Mouse (Mus musculus): ENCODE results near the gene Plcxd1. TPM values are rescaled to one million over a fixed set of nuclear protein-coding genes. Genes with fewer than 3 reads are reported as not detected.
"Not testable (repeated sequence)": the region's sequence is repeated elsewhere in the genome, so short reads cannot be mapped to it uniquely, and the experiment has no call there.

The Plcxd1 gene
- polyA plus RNA-seq (2016; fragmentation: Nextera tagmentation; extraction: Ambion mirVana), result 1.4 and 1.7 TPM in 2 replicates

DNA sequence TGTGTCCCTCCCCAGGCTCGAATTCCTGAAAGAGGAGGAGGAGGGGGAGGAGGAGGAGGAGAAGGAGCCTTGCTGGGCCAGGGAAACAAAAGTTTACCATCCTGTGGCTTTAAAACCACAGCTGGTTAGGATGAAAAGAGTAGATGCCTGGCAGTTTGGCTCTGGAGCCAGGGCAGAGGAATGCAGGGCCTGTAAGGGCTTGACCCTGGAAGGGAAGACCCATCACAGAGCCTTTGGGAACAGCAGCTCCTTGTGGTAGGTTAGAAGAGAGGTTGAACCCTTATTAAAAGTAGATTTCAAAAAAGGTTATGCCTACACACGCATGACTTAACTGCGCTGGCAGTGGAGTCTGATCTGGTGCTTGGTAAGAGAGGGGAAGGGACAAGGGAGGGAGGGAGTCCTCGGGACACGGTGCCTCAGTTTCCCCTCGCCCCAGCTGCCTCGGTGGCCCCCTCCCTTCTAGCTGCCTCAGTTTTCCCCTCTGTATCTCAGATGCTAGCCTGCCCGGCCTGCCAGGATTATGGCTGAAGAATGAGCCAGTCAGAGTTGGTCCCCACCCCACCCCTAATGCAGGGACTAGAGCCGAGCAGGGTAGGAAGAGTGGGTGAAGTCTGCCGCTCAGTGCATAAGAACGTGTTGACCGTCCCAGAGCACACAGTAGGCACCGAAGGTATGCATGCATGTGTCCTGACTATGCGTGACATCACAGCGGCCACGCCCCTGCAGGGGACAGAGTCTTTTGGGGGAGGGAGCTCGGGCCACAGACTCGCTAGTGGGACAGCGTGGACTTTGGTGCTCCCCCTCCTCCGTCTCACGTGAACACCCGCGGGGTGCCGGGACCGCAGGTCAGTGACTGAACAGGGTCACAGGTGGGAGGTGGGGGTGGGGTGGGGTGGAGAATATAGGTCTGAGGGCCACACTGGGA, at the start of gene Plcxd1:
TSS of gene Plcxd1 (plus strand) at position 314 of the 925 bp plus-strand sequence.
- Histone ChIP-seq H3K36me3 (peaks cover 22% of the 10 kb centered on the region), H3K4me2 (replicated peaks) (peak within 1 kb of the TSS; percentile 72), H3K4me3 (peak within 1 kb of the TSS; percentile 35), H3K9me3 (no peaks in the 10 kb centered on the region), H3K27ac (no peak within 1 kb of the TSS), H3K4me1 (peaks cover 22% of the 10 kb centered on the region), H3K9ac (no peak within 1 kb of the TSS; the same call in 1 of the 2 replicates), H3K27me3 (0 out of 2 replicates have a peak, but pooled peaks cover 4% of the 10 kb centered on the region)
- ATAC-seq (ENCODE audit: insufficient number of reproducible peaks, insufficient read depth, low FRiP score, low TSS enrichment), result no peak
- WGBS, result 7% methylated on average over 24 of the region's 25 CpGs

DNA sequence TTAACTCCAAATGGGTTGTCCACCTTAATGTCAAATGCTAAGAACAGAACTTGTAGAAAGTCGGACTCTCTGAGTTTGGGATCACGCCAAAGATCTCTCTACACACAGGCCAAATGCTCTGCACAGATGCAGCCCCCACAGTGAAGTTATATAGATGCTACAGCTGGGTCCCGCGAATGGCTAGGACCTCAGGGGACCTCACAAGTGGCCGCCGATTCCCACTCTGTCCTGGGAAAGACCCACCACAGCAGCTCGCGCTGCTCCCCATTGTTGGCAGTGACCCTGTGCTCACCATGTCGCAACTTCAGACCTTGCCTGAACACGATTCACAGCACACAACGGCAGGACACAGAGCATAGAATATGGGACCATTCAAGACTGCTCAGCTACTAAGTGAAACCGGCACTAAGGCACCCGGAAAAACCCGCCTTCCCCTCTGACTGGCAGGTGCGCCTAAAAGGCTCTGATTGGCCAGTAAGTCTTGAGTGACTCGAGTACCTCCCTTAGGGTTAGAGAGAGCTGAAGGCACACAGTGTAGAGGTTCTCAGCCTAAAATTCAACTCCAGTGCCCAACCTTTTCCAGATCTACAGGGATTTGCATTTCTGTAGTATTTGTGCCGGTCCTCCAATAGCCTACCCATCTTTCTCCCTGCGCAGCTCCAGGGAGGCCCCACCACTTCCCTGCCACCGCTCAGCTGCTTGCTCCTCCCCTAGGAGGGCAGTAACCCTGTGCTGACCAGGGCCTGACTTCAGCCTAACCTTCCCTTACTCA, 41.9 kb upstream of the Plcxd1 start:
- H3K9me3 ChIP-seq, result no peaks in the 10 kb centered on the region
- peak overlapping the region; percentile 52 for H3K4me2 ChIP-seq (replicated peaks)
- H3K9ac ChIP-seq, result peak overlapping the region; percentile 36; the same call in 1 of the 2 replicates
- peak overlapping the region; percentile 52 for H3K4me3 ChIP-seq
- H3K27ac ChIP-seq, result no peak overlapping the region
- no peaks in the 10 kb centered on the region for H3K36me3 ChIP-seq
- peak; percentile 89 for ATAC-seq (ENCODE audit: insufficient number of reproducible peaks, insufficient read depth, low FRiP score, low TSS enrichment)
- H3K27me3 ChIP-seq, result no peaks in the 10 kb centered on the region
- 3% methylated on average over 19 of the region's 19 CpGs for WGBS
- no peaks in the 10 kb centered on the region for H3K4me1 ChIP-seq

DNA sequence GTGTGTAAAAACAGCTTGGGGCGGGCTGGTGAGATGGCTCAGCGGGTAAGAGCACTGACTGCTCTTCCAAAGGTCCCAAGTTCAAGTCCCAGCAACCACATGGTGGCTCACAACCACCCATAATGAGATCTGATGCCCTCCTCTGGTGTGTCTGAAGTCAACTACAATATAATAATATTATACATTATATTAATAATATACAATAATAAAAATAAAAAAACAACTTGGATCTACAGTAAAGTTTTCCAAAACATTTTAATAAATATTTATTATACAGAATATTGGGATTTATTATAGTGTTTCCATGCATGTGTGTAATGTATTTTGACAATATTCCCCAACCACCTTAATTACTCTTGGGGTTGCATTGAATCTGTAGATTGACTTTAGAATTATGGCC, 27.4 kb upstream of the Plcxd1 start, which contains the start of gene Gm17655:
TSS of gene Gm17655 (minus strand) at position 101 of the 400 bp plus-strand sequence.
- not testable (repeated sequence) for H3K4me2 ChIP-seq (replicated peaks)

DNA sequence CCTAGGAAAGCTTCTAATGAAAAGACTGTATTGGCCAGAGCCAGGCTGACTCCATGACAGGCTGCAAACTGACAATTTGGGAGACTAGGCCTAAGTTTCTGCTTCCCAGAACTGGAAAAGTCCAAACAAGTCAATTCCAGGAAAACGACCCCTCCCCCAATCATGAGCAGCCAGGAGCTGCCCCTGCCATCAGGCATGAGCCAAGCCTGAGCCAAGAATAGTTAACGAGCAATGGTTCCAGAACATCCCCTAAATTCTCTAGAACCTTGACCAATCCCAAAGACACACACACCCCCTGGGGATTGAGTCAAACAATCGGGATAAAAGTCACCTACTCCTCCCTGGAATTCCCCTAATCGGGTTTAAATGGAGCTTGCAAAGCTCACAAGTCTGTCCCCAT, 16.8 kb upstream of the Plcxd1 start:
- Histone ChIP-seq H3K4me3 (no peak overlapping the region), H3K4me1 (no peaks in the 10 kb centered on the region), H3K27ac (no peak overlapping the region), H3K4me2 (replicated peaks) (no peak overlapping the region), H3K9me3 (peaks cover 18% of the 10 kb centered on the region), H3K36me3 (no peaks in the 10 kb centered on the region), H3K27me3 (no peaks in the 10 kb centered on the region), H3K9ac (no peak overlapping the region)
- WGBS, result 81% methylated on average over 4 of the region's 4 CpGs
- no peak for ATAC-seq (ENCODE audit: insufficient number of reproducible peaks, insufficient read depth, low FRiP score, low TSS enrichment)

More for the DNA sequence above, 27.4 kb upstream of the Plcxd1 start, which contains the start of gene Gm17655:
- not testable (repeated sequence) for H3K27me3 ChIP-seq; ATAC-seq (ENCODE audit: insufficient number of reproducible peaks, insufficient read depth, low FRiP score, low TSS enrichment); H3K9ac ChIP-seq; H3K4me3 ChIP-seq; H3K27ac ChIP-seq; H3K36me3 ChIP-seq; H3K4me1 ChIP-seq
- 100% methylated on average over 2 of the region's 2 CpGs for WGBS
- H3K9me3 ChIP-seq, result peaks cover 24% of the 10 kb centered on the region

DNA sequence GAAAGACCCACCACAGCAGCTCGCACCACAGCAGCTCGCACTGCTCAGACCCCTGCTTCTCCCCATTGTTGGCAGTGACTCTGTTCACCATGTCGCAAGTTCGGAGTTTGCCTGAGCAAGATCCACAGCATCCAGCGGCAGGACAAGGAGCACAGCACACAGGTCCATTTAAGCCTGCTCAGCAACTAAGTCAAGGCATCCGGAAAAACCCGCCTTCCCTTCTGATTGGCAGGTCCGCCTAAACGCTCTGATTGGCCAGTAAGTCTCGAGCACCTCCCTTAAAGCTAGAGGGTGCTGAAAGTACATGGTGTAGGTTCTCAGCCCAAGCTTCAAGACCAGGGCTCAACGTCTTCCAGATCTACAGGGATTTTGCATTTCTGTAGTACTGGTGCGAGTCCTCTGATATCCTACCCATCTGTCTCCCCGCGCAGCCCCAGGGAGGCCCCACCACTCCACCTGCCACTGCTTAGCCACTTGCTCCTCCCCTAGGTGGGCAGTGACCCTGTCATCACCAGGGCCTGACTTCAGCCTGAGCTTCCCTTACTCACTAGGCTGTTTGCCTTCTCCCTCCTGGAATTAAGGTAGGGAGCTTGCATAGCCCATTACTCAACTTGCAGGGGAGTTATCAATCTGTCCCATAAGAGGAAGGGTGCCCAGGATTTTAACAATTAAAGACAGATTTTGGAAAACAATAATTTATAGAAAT, 13.5 kb upstream of the Plcxd1 start:
- Histone ChIP-seq H3K9ac (no peak overlapping the region), H3K9me3 (0 out of 2 replicates have a peak, but pooled peaks cover 6% of the 10 kb centered on the region), H3K27me3 (no peaks in the 10 kb centered on the region), H3K27ac (no peak overlapping the region), H3K4me1 (no peaks in the 10 kb centered on the region), H3K4me2 (replicated peaks) (no peak overlapping the region), H3K4me3 (no peak overlapping the region), H3K36me3 (no peaks in the 10 kb centered on the region)
- WGBS, result 38% methylated on average over 14 of the region's 14 CpGs
- ATAC-seq (ENCODE audit: insufficient number of reproducible peaks, insufficient read depth, low FRiP score, low TSS enrichment), result no peak

DNA sequence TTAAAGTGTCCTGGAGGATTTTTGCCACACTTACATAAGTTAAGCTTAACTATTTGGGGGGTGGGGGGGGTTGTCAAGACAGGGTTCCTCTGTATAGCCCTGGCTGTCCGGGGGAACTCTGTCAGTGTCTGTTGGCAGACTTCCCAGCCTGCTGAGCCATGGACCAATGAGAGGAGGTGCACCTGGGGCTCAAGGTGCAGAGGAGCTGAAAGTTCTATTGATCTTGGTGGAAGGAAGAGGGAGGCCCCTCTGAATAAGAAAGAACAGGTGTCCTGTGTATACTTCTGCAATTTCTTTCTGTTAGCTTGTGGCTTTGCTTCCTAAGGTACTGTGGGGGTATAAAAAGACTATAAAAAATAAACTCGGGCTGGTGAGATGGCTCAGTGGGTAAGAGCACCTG, 8.2 kb upstream of the Plcxd1 start:
- no peak overlapping the region for H3K4me3 ChIP-seq
- H3K27ac ChIP-seq, result no peak overlapping the region
- H3K27me3 ChIP-seq, result no peaks in the 10 kb centered on the region
- H3K4me2 ChIP-seq (replicated peaks), result no peak overlapping the region
- no peak overlapping the region for H3K9ac ChIP-seq
- H3K4me1 ChIP-seq, result no peaks in the 10 kb centered on the region
- no peak for ATAC-seq (ENCODE audit: insufficient number of reproducible peaks, insufficient read depth, low FRiP score, low TSS enrichment)
- 81% methylated on average over 2 of the region's 2 CpGs for WGBS
- H3K9me3 ChIP-seq, result no peaks in the 10 kb centered on the region
- no peaks in the 10 kb centered on the region for H3K36me3 ChIP-seq

DNA sequence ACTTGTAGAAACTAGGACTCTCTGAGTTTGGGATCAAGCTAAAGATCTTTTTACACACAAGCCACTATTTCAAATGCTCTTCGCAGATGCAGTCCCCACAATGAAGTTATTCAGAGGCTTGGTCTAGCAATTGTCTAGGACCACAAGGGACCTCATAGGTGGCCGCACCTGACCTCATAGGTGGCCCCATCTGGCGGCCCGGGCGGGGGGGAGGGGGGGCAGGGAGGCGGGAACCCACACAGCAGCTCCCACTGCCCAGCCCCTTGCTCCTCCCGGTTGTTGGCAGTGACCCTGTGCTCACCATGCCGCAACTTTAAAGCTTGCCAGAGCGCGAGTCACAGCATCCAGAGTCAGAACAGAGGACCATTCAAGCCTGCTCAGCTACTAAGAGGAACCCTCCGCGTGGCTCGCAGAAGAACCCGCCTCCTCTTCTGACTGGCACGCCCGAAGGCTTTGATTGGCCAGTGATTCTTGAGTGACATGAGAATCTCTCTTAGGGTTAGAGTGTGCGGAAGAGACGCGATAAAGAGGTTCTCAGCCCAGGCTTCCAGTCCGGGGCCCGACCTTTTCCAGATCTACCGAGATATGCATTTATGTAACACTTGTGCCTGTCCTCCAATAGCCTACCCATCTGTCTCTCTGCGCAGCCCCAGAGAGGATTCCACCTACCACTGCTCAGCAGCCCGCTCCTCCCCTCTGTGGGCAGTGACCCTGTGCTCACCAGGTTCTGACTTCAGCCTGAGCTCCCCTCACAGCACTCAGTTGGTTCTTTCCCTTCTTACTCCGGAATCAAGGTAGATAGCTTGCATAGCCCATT, 5.5 kb upstream of the Plcxd1 start, which contains the start of gene Gm35315:
TSS of gene Gm35315 (minus strand) at position 391 of the 817 bp plus-strand sequence.
- peak within 1 kb of the TSS; percentile 40; the same call in 1 of the 2 replicates for H3K9ac ChIP-seq
- under 1% methylated on average over 25 of the region's 25 CpGs for WGBS
- peak within 1 kb of the TSS; percentile 48 for H3K4me3 ChIP-seq
- no peaks in the 10 kb centered on the region for H3K4me1 ChIP-seq
- H3K4me2 ChIP-seq (replicated peaks), result peak within 1 kb of the TSS; percentile 58
- no peaks in the 10 kb centered on the region for H3K36me3 ChIP-seq
- peak; percentile 97 for ATAC-seq (ENCODE audit: insufficient number of reproducible peaks, insufficient read depth, low FRiP score, low TSS enrichment)
- 0 out of 2 replicates have a peak within 1 kb of the TSS, but pooled peaks have one; percentile 46 for H3K27ac ChIP-seq
- H3K27me3 ChIP-seq, result no peaks in the 10 kb centered on the region
- no peaks in the 10 kb centered on the region for H3K9me3 ChIP-seq

DNA sequence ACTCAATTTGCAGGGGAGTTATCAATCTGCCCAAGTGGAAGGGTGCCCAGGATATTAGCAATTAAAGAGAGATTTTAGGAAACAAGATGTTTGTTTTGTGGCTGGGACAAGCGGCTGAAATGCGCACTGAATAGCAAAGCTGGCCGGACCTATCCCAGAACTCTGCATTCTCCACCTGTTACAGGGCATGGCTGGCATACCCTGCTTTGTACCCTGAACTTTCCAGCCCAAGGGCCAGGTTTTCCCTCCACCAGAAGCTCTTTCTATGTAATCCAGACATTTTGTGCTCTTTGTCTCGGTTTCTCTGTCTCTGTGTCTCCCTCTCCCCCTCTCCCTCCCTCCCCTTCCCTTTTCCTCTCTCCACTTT, 4.9 kb upstream of the Plcxd1 start:
- no peaks in the 10 kb centered on the region for H3K9me3 ChIP-seq
- ATAC-seq (ENCODE audit: insufficient number of reproducible peaks, insufficient read depth, low FRiP score, low TSS enrichment), result no peak
- H3K4me3 ChIP-seq, result peak overlapping the region; percentile 48
- no peaks in the 10 kb centered on the region for H3K27me3 ChIP-seq
- H3K9ac ChIP-seq, result peak overlapping the region; percentile 40; the same call in 1 of the 2 replicates
- H3K36me3 ChIP-seq, result no peaks in the 10 kb centered on the region
- H3K4me2 ChIP-seq (replicated peaks), result peak overlapping the region; percentile 58
- H3K4me1 ChIP-seq, result 0 out of 2 replicates have a peak, but pooled peaks cover 2% of the 10 kb centered on the region
- no peak overlapping the region for H3K27ac ChIP-seq
- WGBS, result 11% methylated on average over 4 of the region's 4 CpGs

DNA sequence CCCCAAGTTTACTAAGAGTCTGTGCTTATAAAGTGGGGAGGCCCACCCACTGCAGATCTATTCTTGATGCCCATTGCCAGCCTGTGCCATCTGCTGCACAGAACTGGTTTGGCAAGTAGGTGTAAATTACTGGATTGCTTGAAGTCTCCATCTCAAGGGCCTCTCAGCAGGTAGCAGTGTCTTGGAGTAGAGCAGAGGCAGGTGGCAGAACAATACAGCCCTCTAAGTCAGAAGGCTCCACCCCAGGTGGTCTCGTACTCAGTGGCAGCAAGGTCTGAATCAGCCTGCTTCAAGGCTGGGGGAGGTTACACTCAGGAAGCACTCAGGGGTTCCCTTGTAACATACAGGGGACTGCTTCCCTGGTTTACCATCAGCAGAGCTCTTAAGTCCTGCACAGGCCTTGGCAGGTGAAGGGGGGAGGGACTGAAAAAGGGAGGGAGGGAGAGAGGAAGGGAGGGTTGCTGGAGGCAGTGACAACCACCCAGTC, 735 bp upstream of the Plcxd1 start:
- H3K27ac ChIP-seq, result no peak overlapping the region
- 0 out of 2 replicates have a peak, but pooled peaks cover 4% of the 10 kb centered on the region for H3K27me3 ChIP-seq
- peaks cover 13% of the 10 kb centered on the region for H3K36me3 ChIP-seq
- ATAC-seq (ENCODE audit: insufficient number of reproducible peaks, insufficient read depth, low FRiP score, low TSS enrichment), result no peak
- H3K4me1 ChIP-seq, result peaks cover 22% of the 10 kb centered on the region
- no peaks in the 10 kb centered on the region for H3K9me3 ChIP-seq
- 43% methylated on average over 1 of the region's 1 CpGs for WGBS
- H3K4me3 ChIP-seq, result no peak overlapping the region
- H3K4me2 ChIP-seq (replicated peaks), result no peak overlapping the region
- H3K9ac ChIP-seq, result no peak overlapping the region

DNA sequence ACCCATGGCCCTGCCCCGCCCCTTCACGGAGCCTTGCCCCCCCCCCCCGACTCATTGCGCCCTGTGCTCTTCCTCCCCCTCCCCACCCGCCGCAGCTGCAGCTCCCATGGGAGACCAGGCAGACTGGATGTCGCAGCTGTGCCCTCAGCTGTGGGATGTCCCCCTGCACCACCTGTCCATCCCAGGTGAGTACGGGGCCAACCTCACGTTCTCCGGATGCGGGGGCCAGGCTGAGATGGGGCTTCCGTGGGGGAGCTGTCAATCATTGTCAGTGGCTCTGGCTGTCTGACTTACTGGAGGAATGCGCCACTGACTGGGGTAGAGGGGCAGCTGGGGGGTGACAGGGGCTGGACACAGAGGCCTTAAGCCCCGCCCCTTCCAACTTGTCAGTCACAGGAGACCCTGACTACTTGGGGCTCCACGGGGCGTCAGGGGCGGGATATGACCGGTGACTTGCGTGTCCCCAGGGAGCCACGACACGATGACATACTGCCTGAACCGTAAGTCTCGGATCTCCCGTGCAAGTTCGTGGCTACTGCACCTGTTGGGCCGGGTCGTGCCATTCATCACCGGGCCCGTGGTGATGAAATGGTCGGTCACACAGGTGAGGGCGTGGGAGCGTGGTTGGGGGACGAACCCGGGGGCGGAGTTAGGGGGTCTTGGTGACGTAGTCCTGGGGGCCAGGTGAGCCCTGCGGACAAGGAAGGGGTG, 1.3 kb downstream of the Plcxd1 start:
- 2% methylated on average over 34 of the region's 37 CpGs for WGBS
- 0 out of 2 replicates have a peak, but pooled peaks cover 4% of the 10 kb centered on the region for H3K27me3 ChIP-seq
- H3K4me3 ChIP-seq, result peak overlapping the region; percentile 35
- H3K27ac ChIP-seq, result no peak overlapping the region
- no peaks in the 10 kb centered on the region for H3K9me3 ChIP-seq
- H3K9ac ChIP-seq, result no peak overlapping the region; the same call in 1 of the 2 replicates
- H3K4me1 ChIP-seq, result peaks cover 23% of the 10 kb centered on the region
- H3K4me2 ChIP-seq (replicated peaks), result peak overlapping the region; percentile 72
- no peak for ATAC-seq (ENCODE audit: insufficient number of reproducible peaks, insufficient read depth, low FRiP score, low TSS enrichment)
- H3K36me3 ChIP-seq, result peaks cover 33% of the 10 kb centered on the region
